10 mouse cellular contexts compared by ENCODE assay signal in the genomic region with DNA sequence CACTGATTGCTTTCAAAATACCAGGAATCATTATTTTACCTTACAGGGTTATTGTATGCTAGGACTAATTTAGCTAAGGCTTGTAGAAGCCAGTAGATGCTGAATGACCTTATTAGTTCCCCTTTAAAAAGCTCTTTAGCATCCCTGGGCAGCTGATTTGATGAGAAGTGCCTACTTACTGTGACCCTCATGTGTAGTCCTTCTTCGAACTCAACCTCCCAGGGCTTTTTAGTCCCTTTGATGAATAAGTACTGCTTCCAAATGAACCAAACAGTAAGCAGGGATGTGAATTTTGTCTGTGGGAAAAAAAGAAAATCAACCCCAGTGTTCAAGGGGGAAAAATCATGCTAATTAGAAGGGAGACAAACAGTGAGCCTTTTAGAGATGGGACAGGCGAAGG. TPM values are rescaled to one million over a fixed set of nuclear protein-coding genes. Genes with fewer than 3 reads are reported as not detected.
DNase-seq lines count a peak whose midpoint lies in the region; ATAC-seq and TF ChIP-seq lines count a peak whose summit lies in the region.
"Had no signal": no experiment of that assay in that cellular context is flagged by ENCODE, and none has a peak within 500 bp of the region (broad histone marks: within the 10 kb centered on the region; RNA-seq: fewer than 3 reads in every experiment).

No protein-coding gene starts in this region.

- no peaks in the 10 kb centered on the region for H3K9me3 ChIP-seq in heart, postnatal 0 days (replicated peaks; ENCODE audit: control insufficient read depth, low read length)
- no peaks in the 10 kb centered on the region for H3K9me3 ChIP-seq in hindbrain, embryonic 13.5 days
- H3K9me3 ChIP-seq in midbrain, embryonic 12.5 days, result no peaks in the 10 kb centered on the region

- no peak overlapping the region for H3K27ac ChIP-seq in heart, postnatal 0 days (ENCODE audit: low read depth)
- 0 out of 2 replicates have a peak overlapping the region, but pooled peaks have one; percentile 23 for H3K27ac ChIP-seq in hindbrain, embryonic 13.5 days
- H3K27ac ChIP-seq in midbrain, embryonic 12.5 days (replicated peaks), result no peak overlapping the region
- H3K27ac ChIP-seq: heart, adult 2 months had no signal

- 87% methylated on average over 2 of the region's 2 CpGs for WGBS in heart, postnatal 0 days
- 59% methylated on average over 2 of the region's 2 CpGs for WGBS in hindbrain, embryonic 13.5 days
- 39% methylated on average over 2 of the region's 2 CpGs for WGBS in midbrain, embryonic 12.5 days

- DNase-seq in heart, postnatal 0 days (ENCODE audit: low spot score), result no peak
- no peak for DNase-seq in heart, adult 11 months
- no peak for DNase-seq in lung, postnatal 10 days
- no peak for DNase-seq in thymus, postnatal 0 days (ENCODE audit: low spot score)
- no peak for DNase-seq in left cerebral cortex, adult 9 months (ENCODE audit: low spot score in 2 of 2)

- H3K4me2 ChIP-seq in heart, postnatal 0 days (ENCODE audit: low read depth, low read length), result peak overlapping the region; percentile 72
- peak overlapping the region; percentile 59 for H3K4me2 ChIP-seq in hindbrain, embryonic 13.5 days
- H3K4me2 ChIP-seq in midbrain, embryonic 12.5 days (replicated peaks), result peak overlapping the region; percentile 56; the same call in 1 of the 2 replicates

- H3K4me1 ChIP-seq in heart, postnatal 0 days (ENCODE audit: control insufficient read depth, insufficient read depth), result no peaks in the 10 kb centered on the region
- H3K4me1 ChIP-seq in hindbrain, embryonic 13.5 days (replicated peaks), result peaks cover 14% of the 10 kb centered on the region
- H3K4me1 ChIP-seq in midbrain, embryonic 12.5 days, result peaks cover 25% of the 10 kb centered on the region

- no peak for TF ChIP-seq EP300 in heart, postnatal 0 days (IDR thresholded peaks at IDR 0.05; ENCODE audit: low read depth)

- 0 out of 2 replicates have a peak overlapping the region, but pooled peaks have one; percentile 21 for H3K9ac ChIP-seq in heart, postnatal 0 days (replicated peaks; ENCODE audit: low read depth, low read length)
- peak overlapping the region; percentile 49 for H3K9ac ChIP-seq in hindbrain, embryonic 13.5 days
- peak overlapping the region; percentile 35; the same call in 1 of the 2 replicates for H3K9ac ChIP-seq in midbrain, embryonic 12.5 days (replicated peaks)

- ATAC-seq in heart, postnatal 0 days (ENCODE audit: insufficient read depth, low read depth), result no peak
- 0 out of 2 replicates have a peak, but pooled peaks have one; percentile 13 for ATAC-seq in common myeloid progenitor, adult 5-6 weeks (replicated peaks; ENCODE audit: low read depth, poor library complexity, severe bottlenecking)
- ATAC-seq in hindbrain, embryonic 13.5 days (ENCODE audit: low FRiP score), result no peak
- ATAC-seq in midbrain, embryonic 12.5 days (ENCODE audit: low FRiP score, low read depth), result no peak

- H3K4me3 ChIP-seq in heart, postnatal 0 days (ENCODE audit: low read depth, low read length), result peak overlapping the region; percentile 32; the same call in 1 of the 2 replicates
- H3K4me3 ChIP-seq in hindbrain, embryonic 13.5 days, result peak overlapping the region; percentile 33; the same call in 1 of the 2 replicates
- no peak overlapping the region for H3K4me3 ChIP-seq in midbrain, embryonic 12.5 days
- H3K4me3 ChIP-seq: myocyte had no signal

- H3K36me3 ChIP-seq in heart, postnatal 0 days (replicated peaks; ENCODE audit: control insufficient read depth, insufficient read depth, low read length), result no peaks in the 10 kb centered on the region
- no peaks in the 10 kb centered on the region for H3K36me3 ChIP-seq in hindbrain, embryonic 13.5 days
- no peaks in the 10 kb centered on the region for H3K36me3 ChIP-seq in midbrain, embryonic 12.5 days

- no peak for TF ChIP-seq CTCF in heart, postnatal 0 days (IDR thresholded peaks at IDR 0.05; ENCODE audit: low read depth)

- no peaks in the 10 kb centered on the region for H3K27me3 ChIP-seq in heart, postnatal 0 days (ENCODE audit: control insufficient read depth, insufficient read depth, low read length)
- H3K27me3 ChIP-seq in hindbrain, embryonic 13.5 days, result no peaks in the 10 kb centered on the region
- H3K27me3 ChIP-seq in midbrain, embryonic 12.5 days, result peaks cover 17% of the 10 kb centered on the region

RNA-seq across cellular contexts. Expression of a gene that starts 58.8 kb away (rescaled TPM):
- total RNA-seq in heart, postnatal 0 days (2014; rRNA removed; ENCODE audit: low replicate concordance), result 12.8 and 21.8 TPM in 2 replicates
- polyA plus RNA-seq in heart, postnatal 0 days (2015; fragmentation: Nextera tagmentation; extraction: Ambion mirVana), result 14.2 and 15.2 TPM in 2 replicates
- total RNA-seq in common myeloid progenitor, adult 5-6 weeks (2017), result 23.1 and 27.2 TPM in 2 replicates
- polyA plus RNA-seq in hindbrain, embryonic 13.5 days (2015; fragmentation: Nextera tagmentation; extraction: Ambion mirVana), result 32.7 and 36.0 TPM in 2 replicates
- polyA plus RNA-seq in midbrain, embryonic 12.5 days (2016; fragmentation: Nextera tagmentation; extraction: Ambion mirVana), result 34.8 and 38.4 TPM in 2 replicates
- polyA plus RNA-seq in thymus, postnatal 0 days (2015; fragmentation: Nextera tagmentation; extraction: Ambion mirVana), result 21.7 and 25.4 TPM in 2 replicates
